In the genomic region with DNA sequence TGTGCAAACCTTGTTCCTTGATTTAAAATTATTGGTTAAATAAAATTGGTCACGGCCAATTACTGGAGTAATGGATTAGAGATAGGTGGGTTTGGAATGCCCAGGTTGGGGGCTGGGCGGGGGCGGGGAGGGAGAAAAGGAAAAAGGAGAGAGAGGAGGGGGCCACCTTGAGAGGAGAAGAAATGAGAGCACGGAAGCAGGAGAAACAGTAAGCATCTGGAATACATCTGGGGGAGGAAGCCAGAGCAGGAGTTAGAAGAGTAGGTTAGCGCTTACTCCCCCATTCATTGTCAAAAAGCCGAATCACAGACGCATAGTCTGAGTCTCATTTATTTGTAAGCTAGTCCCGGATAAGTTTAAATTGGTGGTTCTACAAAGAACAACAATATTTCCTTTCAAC, we compare ENCODE assay signal across 22 mouse cellular contexts. TPM values are rescaled to one million over a fixed set of nuclear protein-coding genes. Genes with fewer than 3 reads are reported as not detected.
DNase-seq lines count a peak whose midpoint lies in the region; ATAC-seq and TF ChIP-seq lines count a peak whose summit lies in the region.
"Had no signal": no experiment of that assay in that cellular context is flagged by ENCODE, and none has a peak within 500 bp of the region (broad histone marks: within the 10 kb centered on the region; RNA-seq: fewer than 3 reads in every experiment).

No protein-coding gene starts in this region.

- no peak for ATAC-seq in embryonic facial prominence, embryonic 14.5 days (ENCODE audit: low read depth)
- peak; percentile 50; the same call in 1 of the 2 replicates for ATAC-seq in limb, embryonic 14.5 days (ENCODE audit: low FRiP score, low read depth)
- ATAC-seq in forebrain, embryonic 12.5 days (ENCODE audit: low FRiP score), result no peak
- ATAC-seq in heart, embryonic 11.5 days (replicated peaks; ENCODE audit: insufficient number of reproducible peaks, low FRiP score, low TSS enrichment), result no peak
- ATAC-seq: CD4-positive, CD25-positive, alpha-beta regulatory T cell, adult 4 months; forebrain, embryonic 14.5 days; hindbrain, embryonic 16.5 days had no signal

- H3K36me3 ChIP-seq in embryonic facial prominence, embryonic 14.5 days (ENCODE audit: control insufficient read depth, insufficient read depth, low read length), result no peaks in the 10 kb centered on the region
- H3K36me3 ChIP-seq in limb, embryonic 14.5 days (ENCODE audit: control insufficient read depth, insufficient read depth, low read length), result no peaks in the 10 kb centered on the region
- no peaks in the 10 kb centered on the region for H3K36me3 ChIP-seq in forebrain, embryonic 12.5 days (replicated peaks)
- H3K36me3 ChIP-seq in heart, embryonic 11.5 days (ENCODE audit: control insufficient read depth, insufficient read depth, low read length), result no peaks in the 10 kb centered on the region
- H3K36me3 ChIP-seq: embryonic facial prominence, embryonic 13.5 days; hindbrain, embryonic 12.5 days had no signal

- H3K27me3 ChIP-seq in embryonic facial prominence, embryonic 14.5 days (replicated peaks; ENCODE audit: control insufficient read depth, insufficient read depth, low read length), result no peaks in the 10 kb centered on the region
- H3K27me3 ChIP-seq in limb, embryonic 14.5 days (ENCODE audit: control insufficient read depth, insufficient read depth, low read length), result no peaks in the 10 kb centered on the region
- no peaks in the 10 kb centered on the region for H3K27me3 ChIP-seq in forebrain, embryonic 12.5 days
- no peaks in the 10 kb centered on the region for H3K27me3 ChIP-seq in heart, embryonic 11.5 days (ENCODE audit: control insufficient read depth, insufficient read depth, low read length)
- H3K27me3 ChIP-seq: embryonic facial prominence, embryonic 13.5 days; hindbrain, embryonic 12.5 days had no signal

- H3K27ac ChIP-seq in embryonic facial prominence, embryonic 14.5 days (replicated peaks; ENCODE audit: low read depth, low read length), result no peak overlapping the region; the same call in 1 of the 2 replicates
- no peak overlapping the region for H3K27ac ChIP-seq in limb, embryonic 14.5 days (replicated peaks; ENCODE audit: low read depth, low read length)
- no peak overlapping the region for H3K27ac ChIP-seq in forebrain, embryonic 12.5 days
- no peak overlapping the region for H3K27ac ChIP-seq in heart, embryonic 11.5 days (ENCODE audit: low read depth, low read length)
- H3K27ac ChIP-seq: embryonic facial prominence, embryonic 13.5 days; gastrocnemius, adult 2 months; hindbrain, embryonic 12.5 days had no signal

- TF ChIP-seq POLR2A in limb, embryonic 14.5 days (IDR thresholded peaks at IDR 0.05; ENCODE audit: borderline replicate concordance, extremely low read depth, insufficient read depth, insufficient read length), result no peak

- peaks cover 4% of the 10 kb centered on the region for H3K4me1 ChIP-seq in embryonic facial prominence, embryonic 14.5 days (ENCODE audit: control insufficient read depth, insufficient read depth, low read length)
- peaks cover 17% of the 10 kb centered on the region for H3K4me1 ChIP-seq in limb, embryonic 14.5 days (ENCODE audit: control insufficient read depth, insufficient read depth, low read length)
- peaks cover 6% of the 10 kb centered on the region for H3K4me1 ChIP-seq in forebrain, embryonic 12.5 days
- H3K4me1 ChIP-seq in heart, embryonic 11.5 days (ENCODE audit: control insufficient read depth, insufficient read depth, low read length), result peaks cover 4% of the 10 kb centered on the region; the same call in 1 of the 2 replicates

- H3K9ac ChIP-seq in embryonic facial prominence, embryonic 14.5 days (ENCODE audit: low read depth, low read length), result no peak overlapping the region
- no peak overlapping the region for H3K9ac ChIP-seq in limb, embryonic 14.5 days (ENCODE audit: low read depth, low read length, severe bottlenecking)
- H3K9ac ChIP-seq in forebrain, embryonic 12.5 days, result no peak overlapping the region
- no peak overlapping the region for H3K9ac ChIP-seq in heart, embryonic 11.5 days (ENCODE audit: low read depth, low read length)
- H3K9ac ChIP-seq: embryonic facial prominence, embryonic 13.5 days; hindbrain, embryonic 12.5 days had no signal

- no peak overlapping the region for H3K4me3 ChIP-seq in embryonic facial prominence, embryonic 14.5 days (ENCODE audit: low read depth, low read length)
- no peak overlapping the region for H3K4me3 ChIP-seq in limb, embryonic 14.5 days (replicated peaks; ENCODE audit: low read length)
- H3K4me3 ChIP-seq in forebrain, embryonic 12.5 days (replicated peaks), result no peak overlapping the region
- H3K4me3 ChIP-seq in heart, embryonic 11.5 days (ENCODE audit: low read depth, low read length), result no peak overlapping the region
- H3K4me3 ChIP-seq: embryonic facial prominence, embryonic 13.5 days; gastrocnemius, adult 2 months; hindbrain, embryonic 12.5 days had no signal

- 37% methylated on average over 8 of the region's 8 CpGs for WGBS in embryonic facial prominence, embryonic 14.5 days
- WGBS in limb, embryonic 14.5 days, result 31% methylated on average over 8 of the region's 8 CpGs
- WGBS in forebrain, embryonic 12.5 days, result 76% methylated on average over 8 of the region's 8 CpGs
- 63% methylated on average over 8 of the region's 8 CpGs for WGBS in heart, embryonic 11.5 days (ENCODE audit: insufficient replicate concordance)

- H3K4me2 ChIP-seq in embryonic facial prominence, embryonic 14.5 days (ENCODE audit: low read depth, low read length), result no peak overlapping the region
- no peak overlapping the region for H3K4me2 ChIP-seq in limb, embryonic 14.5 days (replicated peaks; ENCODE audit: low read depth, low read length, severe bottlenecking)
- no peak overlapping the region for H3K4me2 ChIP-seq in forebrain, embryonic 12.5 days
- H3K4me2 ChIP-seq in heart, embryonic 11.5 days, result no peak overlapping the region
- H3K4me2 ChIP-seq: embryonic facial prominence, embryonic 13.5 days; hindbrain, embryonic 12.5 days had no signal

- peak; percentile 35 for DNase-seq in embryo, embryonic 10 days (ENCODE audit: low spot score)
- no peak for DNase-seq in embryo, embryonic 9.5 days (ENCODE audit: extremely low spot score)
- peak; percentile 27 for DNase-seq in embryo, embryonic 10.5 days (ENCODE audit: low spot score)
- DNase-seq in embryonic facial prominence, embryonic 14.5 days (ENCODE audit: low spot score), result peak; percentile 39
- DNase-seq in limb, embryonic 14.5 days (ENCODE audit: low spot score), result no peak
- no peak for DNase-seq in right cerebral cortex, postnatal 10 days (ENCODE audit: low spot score in 2 of 2)
- DNase-seq: adrenal gland, adult 8-10 months; adrenal gland, postnatal 36 days; B cell, adult 2 months; cerebellum, adult 2 months; cerebellum, postnatal 14 days; gastrocnemius, adult 2 months; gastrocnemius, postnatal 25 days; heart, postnatal 10 days; heart, postnatal 4 days had no signal

- H3K9me3 ChIP-seq in embryonic facial prominence, embryonic 14.5 days (ENCODE audit: control insufficient read depth, low read length), result no peaks in the 10 kb centered on the region
- no peaks in the 10 kb centered on the region for H3K9me3 ChIP-seq in limb, embryonic 14.5 days (ENCODE audit: control insufficient read depth, low read length)
- H3K9me3 ChIP-seq in forebrain, embryonic 12.5 days, result no peaks in the 10 kb centered on the region
- H3K9me3 ChIP-seq in heart, embryonic 11.5 days (replicated peaks; ENCODE audit: control insufficient read depth, low read length), result no peaks in the 10 kb centered on the region
- H3K9me3 ChIP-seq: embryonic facial prominence, embryonic 13.5 days; hindbrain, embryonic 12.5 days had no signal

RNA-seq across cellular contexts. Expression of gene Tbl1xr1, which starts 50.8 kb away (rescaled TPM):
- 20.8 and 23.2 TPM in 2 replicates for polyA plus RNA-seq in embryonic facial prominence, embryonic 14.5 days (2014; fragmentation: Nextera tagmentation; extraction: Ambion mirVana)
- polyA plus RNA-seq in limb, embryonic 14.5 days (2012; rRNA removed), result 27.8 and 29.5 TPM in 2 replicates
- polyA plus RNA-seq in limb, embryonic 14.5 days (2014; fragmentation: Nextera tagmentation; extraction: Ambion mirVana), result 26.6 and 27.0 TPM in 2 replicates
- 33.8 and 36.2 TPM in 2 replicates for polyA plus RNA-seq in forebrain, embryonic 12.5 days (2016; fragmentation: Nextera tagmentation; extraction: Ambion mirVana)
- polyA plus RNA-seq in heart, embryonic 11.5 days (2014; fragmentation: Nextera tagmentation; extraction: Ambion mirVana), result 16.9 and 21.4 TPM in 2 replicates

Comparison
In these comparisons a context has a peak if more than half of its experiments do, and no peak if none do; other contexts are left out.
1. DNase-seq: peak in embryo, embryonic 10 days (single experiment), embryo, embryonic 10.5 days (single experiment) and embryonic facial prominence, embryonic 14.5 days (single experiment); none in embryo, embryonic 9.5 days (single experiment), limb, embryonic 14.5 days (single experiment) and right cerebral cortex, postnatal 10 days (0 of 2).